Mouse (Mus musculus) urinary bladder, postnatal 25 days (tissue): ENCODE data around the gene Efna3.

Experiments used
- DNase-seq: peaks from one replicate; pipeline ENCODE4 v3.0.0; 2022; ENCODE audit warnings: low spot score

The Efna3 gene

DNA sequence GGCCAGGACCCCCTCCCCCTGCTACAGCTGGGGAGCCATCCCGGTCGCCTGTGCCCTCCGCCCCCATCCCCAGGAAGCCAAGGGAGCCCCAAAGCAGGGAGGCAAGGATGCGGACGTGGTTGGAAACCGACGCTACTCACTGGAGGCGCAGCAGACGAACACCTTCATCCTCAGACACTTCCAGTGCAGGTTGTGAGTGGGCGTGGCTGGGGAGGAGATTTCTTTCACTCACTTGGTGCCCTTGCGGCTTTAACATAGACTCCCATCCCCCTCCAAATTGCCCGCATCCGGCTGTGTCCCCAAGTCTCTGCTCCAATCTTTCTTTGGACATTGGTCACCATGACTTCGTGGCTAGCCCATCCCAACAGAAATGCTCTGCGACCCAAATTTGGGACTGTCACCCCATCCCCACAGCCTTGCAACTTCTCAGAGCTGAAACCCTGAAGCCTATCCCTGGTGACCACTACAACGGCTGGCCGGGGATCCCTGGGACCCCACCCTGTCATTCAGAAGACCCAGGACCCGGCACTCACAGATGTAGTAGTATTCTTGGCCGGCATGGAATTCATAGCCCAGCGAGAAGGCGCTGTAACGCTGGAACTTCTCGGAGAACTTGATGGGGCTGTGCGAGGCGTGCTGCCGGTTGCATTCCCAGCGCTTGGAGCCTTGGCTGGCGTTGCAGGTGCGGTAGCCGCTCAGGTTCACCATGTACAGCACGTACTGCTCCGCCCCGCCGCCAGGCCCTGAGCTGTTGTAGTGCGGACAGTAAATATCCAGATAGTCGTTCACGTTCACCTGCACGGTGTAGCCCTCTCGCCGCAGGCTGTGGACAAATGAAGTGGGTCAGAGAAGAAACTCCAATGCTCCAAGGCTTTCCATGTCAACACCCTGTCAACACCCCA lies 6.6 kb downstream of the Efna3 start:
- no peak for DNase-seq

- peak; percentile 70 for DNase-seq
Measured at GRCm38 (mm10) chr3:89315195-89315929, 7.4 kb downstream of the Efna3 start.

DNA sequence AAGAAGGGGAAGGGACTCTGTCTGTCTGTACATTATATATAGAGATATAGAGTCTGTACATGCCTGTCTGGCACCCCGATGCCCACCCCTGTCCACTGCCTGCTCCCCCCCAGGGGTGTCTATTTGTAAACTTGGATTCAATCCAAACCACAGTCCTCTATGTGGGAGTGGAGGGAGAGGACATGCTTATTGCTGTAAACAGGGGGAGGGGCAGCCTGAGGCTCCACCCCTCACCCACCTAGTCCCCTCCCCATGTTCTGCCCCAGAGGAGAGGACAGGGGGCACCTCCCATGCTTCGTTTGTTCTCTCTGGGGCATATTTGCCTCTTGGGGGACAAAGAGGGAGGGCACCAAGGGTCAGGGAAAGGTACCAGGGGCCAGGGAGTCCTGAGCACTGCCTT lies 8.0 kb downstream of the Efna3 start:
- DNase-seq, result no peak

GRCm38 (mm10) chr3:89314340-89314739 lies 8.4 kb downstream of the Efna3 start:
- no peak for DNase-seq

GRCm38 (mm10) chr3:89308089-89308488 lies 14.7 kb downstream of the Efna3 start:
- DNase-seq, result peak; percentile 44

DNA sequence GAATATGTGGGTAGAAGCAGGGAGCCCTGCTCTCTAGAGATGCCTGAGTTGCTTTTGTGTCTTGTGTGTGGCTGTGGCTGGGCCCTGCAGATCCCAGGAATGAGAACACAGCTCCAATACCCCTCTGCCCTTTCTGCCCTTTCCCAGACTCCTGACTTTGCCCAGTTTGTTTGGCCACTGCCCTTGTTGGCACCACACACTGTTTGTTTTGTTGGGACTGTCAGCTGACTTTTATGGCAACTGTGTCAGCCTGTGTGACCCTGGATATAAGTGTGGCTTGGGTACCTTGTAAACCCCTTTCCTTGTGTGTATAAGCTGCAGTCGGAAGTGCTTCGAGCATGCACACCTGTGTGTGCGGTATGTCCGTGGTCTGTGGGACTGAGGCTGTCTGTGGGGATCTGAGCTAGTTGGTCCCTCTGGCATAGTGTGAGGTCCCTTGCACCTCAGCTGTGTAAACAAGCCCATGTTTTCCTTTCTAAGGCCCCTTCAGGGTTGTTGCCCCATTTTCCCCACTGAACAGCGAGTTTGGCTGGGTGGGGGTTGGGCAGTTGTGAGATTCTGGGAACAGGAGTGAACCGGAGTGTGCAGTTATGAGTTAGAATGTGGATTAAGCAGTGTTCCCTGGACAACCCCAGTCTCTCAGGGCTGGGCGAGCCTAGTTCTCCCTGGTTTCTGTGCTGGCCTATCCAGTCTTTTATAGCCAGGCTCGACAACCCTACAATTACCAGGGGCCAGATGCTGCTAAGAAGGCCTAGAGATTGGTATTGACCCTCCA lies 17.0 kb downstream of the Efna3 start:
- no peak for DNase-seq

DNA sequence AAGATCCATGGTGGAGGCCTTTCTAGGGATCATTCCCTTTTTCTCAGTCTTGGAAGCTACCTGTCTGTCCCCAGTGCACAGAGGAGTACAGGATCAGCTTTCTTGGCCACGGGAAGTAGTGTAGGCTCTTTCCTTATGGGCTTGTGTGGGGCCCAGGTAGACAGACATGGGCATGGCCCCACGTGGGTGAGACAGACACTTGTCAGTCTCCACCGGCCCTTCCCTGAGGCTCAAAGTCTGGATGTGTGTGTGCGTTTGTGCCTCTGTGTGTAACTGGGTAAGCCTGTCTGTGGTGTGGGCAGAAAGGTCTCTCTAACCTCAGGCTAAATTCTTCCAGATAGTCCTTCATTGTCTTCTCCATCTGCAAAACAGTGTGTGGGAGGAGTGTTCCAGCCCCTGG lies 17.7 kb downstream of the Efna3 start:
- no peak for DNase-seq

DNA sequence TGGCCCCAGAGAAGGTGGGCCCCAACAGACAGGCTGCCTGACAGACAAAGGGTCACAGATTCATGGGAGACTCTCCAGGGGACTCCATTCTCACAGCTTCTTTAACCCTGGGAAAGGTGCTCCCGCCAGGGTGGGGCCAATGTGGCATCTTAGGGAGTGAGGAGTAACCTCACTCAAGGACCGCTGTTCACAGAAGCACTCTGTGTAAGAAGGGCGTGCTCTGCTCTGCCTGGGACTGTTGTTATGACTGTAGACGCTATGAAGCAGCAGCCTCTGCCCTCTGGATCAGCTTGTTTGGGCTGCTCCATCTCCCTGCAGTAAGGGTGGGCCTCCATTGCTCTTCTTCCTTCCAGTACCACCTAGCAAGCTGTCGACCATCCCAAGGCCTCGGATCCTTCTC lies 18.3 kb downstream of the Efna3 start:
- DNase-seq, result no peak

- no peak for DNase-seq
Measured at GRCm38 (mm10) chr3:89300514-89300913, 22.3 kb downstream of the Efna3 start.

GRCm38 (mm10) chr3:89300071-89300470 lies 22.7 kb downstream of the Efna3 start:
- no peak for DNase-seq

DNA sequence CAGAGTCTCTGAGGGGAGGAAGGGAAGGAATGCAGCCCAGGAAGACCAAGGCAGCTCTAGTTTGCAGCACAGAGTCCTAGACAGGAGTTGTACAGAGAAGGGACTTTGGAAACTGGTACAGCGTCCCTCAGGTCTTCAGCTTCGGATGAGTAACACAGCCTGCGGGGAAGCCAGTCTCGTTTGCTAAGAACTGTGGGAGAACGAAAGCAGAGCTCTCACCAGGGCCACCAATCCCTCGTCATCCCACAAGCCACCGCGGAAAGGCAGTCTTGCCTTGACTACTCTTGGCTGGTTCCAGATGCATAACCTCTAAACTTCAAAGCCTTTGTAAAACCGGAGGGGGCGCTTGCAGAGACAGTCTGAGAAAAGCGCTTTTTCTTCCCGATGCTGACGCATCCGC lies 23.3 kb downstream of the Efna3 start:
- DNase-seq, result no peak

GRCm38 (mm10) chr3:89298908-89299307 lies 23.9 kb downstream of the Efna3 start:
- no peak for DNase-seq

GRCm38 (mm10) chr3:89296761-89297396 lies 25.9 kb downstream of the Efna3 start:
- DNase-seq, result no peak

- no peak for DNase-seq
Measured at GRCm38 (mm10) chr3:89295685-89296230, 27.0 kb downstream of the Efna3 start.

GRCm38 (mm10) chr3:89294195-89294594 lies 28.6 kb downstream of the Efna3 start:
- no peak for DNase-seq

DNA sequence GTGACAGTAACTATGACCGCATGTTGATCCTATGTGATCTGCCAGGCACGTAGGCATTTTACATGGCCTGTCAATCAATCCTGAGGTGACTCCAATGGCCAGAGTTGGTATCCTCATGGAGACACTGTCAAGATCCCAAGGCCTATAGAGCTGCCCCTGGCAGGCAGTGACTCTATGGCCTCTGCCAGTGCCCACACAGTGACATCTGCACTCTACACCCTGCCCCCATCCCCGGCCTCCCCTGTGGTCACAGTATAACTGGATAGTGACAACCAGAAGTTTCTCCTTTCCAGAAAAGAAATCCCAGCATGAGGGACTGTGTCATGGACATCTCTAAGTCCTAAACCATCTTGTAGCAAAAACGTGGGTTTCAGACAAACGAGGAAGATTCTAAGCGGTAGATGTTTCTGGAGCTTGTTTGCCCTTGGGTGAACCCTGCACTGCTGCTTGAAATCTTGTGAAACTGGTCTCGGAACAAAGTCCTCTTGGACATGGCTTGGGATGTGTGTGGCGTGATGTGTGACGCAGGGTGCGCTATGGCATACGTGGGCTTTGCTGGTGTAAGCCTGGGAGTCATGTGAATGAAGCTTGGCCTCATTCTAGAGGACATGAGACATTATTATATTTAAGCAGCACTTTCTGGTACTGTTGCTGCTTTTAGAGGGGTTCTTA lies 29.4 kb downstream of the Efna3 start:
- DNase-seq, result no peak

DNA sequence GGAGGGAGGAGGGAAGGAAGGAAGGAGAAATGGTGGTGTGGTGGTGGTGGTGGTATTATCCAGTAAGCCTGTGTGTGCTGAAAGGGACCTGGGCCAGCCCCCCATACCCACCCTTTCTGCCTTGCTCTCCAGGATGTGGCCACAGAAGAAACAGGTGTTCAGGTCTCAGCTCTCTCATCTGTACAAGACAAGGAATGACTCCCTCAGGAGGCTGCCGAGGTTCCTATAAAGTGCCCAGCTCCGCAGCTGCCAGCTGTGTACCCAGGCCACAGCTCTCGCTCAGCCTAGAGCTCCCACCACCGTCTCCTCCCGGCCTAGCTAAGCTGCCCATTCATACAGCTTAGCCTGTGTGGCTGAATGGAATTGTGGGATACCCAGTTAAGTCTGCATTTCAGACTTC lies 30.5 kb downstream of the Efna3 start:
- DNase-seq, result no peak

GRCm38 (mm10) chr3:89291874-89292273 lies 30.9 kb downstream of the Efna3 start:
- no peak for DNase-seq

- no peak for DNase-seq
Measured at GRCm38 (mm10) chr3:89288503-89288928, 34.2 kb downstream of the Efna3 start.

DNA sequence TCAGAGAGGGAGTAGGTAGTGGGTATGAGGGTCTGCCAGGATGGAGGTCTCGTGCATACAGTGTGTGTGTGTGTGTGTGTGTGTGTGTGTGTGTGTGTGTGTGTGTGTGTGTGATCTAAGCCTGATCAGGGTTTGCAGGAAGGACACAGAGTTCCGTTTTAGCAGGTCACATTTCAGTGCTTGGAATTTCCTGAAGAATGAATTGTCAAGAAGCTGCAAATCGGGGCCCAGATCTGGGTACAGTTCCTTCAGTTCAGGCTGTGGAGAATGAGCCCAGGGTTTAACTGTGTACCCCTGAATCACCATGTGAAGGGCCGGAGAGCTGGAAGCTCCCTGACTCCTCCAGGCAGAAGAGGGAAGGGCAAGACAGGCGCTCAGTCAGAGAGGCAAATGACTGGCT lies 35.5 kb downstream of the Efna3 start:
- DNase-seq, result no peak

GRCm38 (mm10) chr3:89285526-89285925 lies 37.2 kb downstream of the Efna3 start:
- no peak for DNase-seq
